Mouse (Mus musculus) bone marrow macrophage, adult 2 months (primary cell): ENCODE data around the gene Ahnak. TPM values are rescaled to one million over a fixed set of nuclear protein-coding genes. Genes with fewer than 3 reads are reported as not detected.

Source experiments
- H3K27ac ChIP-seq: 2 replicates; pipeline ENCODE4 v1.5.1; 2012; ENCODE audit warnings: low read depth, low read length; ENCODE audit not compliant: insufficient read depth
- H3K4me1 ChIP-seq: 2 replicates; pipeline ENCODE4 v1.6.1; 2012; ENCODE audit warnings: low read length; ENCODE audit not compliant: control insufficient read depth, insufficient read depth
- H3K4me3 ChIP-seq: 2 replicates; pipeline ENCODE4 v1.5.1; 2012; ENCODE audit warnings: mild to moderate bottlenecking, low read length, moderate library complexity; ENCODE audit not compliant: insufficient read depth
- CTCF ChIP-seq: IDR thresholded peaks from 2 replicates; pipeline ENCODE4 v1.5.1; 2012; ENCODE audit warnings: low read depth, mild to moderate bottlenecking, low read length, moderate library complexity
- POLR2A ChIP-seq: IDR thresholded peaks from 2 replicates; pipeline ENCODE4 v1.6.1; 2012; ENCODE audit warnings: mild to moderate bottlenecking, low read depth, low read length, borderline replicate concordance
- polyA plus RNA-seq: library from polyadenylated mRNA; stranded (reverse); fragments of >200 nt; gene quantifications from 2 replicates; pipeline ENCODE4 v1.2.4, GENCODE M21; 2012; ENCODE audit not compliant: missing spikeins, insufficient read depth, insufficient read length

Ahnak gene
- polyA plus RNA-seq, 1 experiment, result 513 TPM

DNA sequence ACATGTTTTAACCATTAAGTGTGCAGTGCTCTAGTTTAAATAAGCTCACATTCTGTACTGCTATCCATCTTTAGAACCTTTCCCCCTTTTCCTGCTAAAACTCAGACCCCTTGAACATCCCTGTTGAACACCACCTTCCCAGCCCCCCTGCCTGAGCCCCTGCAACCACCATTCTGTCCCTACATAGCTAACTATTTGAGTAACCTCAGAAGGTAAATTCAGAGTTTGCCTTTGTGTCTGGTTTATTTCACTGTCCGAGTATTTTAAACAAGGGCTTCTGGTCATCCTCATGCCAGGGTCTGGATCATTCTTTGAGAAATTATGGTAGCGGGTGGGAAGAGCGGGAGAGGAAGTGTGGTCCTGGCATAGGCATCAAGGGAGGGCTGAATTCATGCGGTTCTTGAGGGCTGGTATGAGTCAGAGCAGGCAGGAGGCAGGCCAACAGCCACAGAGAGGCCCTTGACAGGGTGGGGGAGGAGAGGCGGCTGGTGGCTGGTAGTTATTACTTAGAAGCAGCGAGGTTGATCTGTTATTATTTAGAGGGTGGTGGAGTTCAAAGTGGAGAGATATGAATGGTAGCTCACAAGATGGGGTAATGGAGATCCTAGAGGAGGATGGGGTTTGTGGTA is 63.8 kb downstream of the Ahnak start:
- TF ChIP-seq CTCF, result no peak
- no peak for TF ChIP-seq POLR2A
- Histone ChIP-seq H3K27ac (peak overlapping the region; percentile 94), H3K4me1 (peaks cover 60% of the 10 kb centered on the region), H3K4me3 (no peak overlapping the region)

DNA sequence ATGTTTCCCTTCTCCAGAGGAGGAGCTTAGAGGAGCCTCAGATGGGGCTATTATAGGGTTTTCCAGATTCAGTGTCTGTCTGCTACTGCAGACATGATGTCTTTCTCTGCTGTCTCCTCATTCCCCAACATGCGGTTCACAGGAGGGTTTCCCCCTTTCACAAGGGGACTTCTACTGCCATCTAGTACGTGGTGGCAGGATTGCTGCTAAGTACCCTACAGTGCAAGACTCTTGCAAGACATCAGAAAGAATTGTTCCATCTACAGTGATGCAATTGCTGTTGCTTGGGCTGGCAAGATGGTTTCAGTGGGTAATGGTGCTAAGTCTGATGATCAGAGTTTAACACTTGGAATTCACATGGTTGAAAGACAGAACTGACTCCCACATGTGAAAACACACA is 66.1 kb downstream of the Ahnak start:
- Histone ChIP-seq H3K27ac (peak overlapping the region; percentile 23; the same call in 1 of the 2 replicates), H3K4me1 (peaks cover 76% of the 10 kb centered on the region), H3K4me3 (no peak overlapping the region)
- TF ChIP-seq POLR2A (no peak), CTCF (no peak)

DNA sequence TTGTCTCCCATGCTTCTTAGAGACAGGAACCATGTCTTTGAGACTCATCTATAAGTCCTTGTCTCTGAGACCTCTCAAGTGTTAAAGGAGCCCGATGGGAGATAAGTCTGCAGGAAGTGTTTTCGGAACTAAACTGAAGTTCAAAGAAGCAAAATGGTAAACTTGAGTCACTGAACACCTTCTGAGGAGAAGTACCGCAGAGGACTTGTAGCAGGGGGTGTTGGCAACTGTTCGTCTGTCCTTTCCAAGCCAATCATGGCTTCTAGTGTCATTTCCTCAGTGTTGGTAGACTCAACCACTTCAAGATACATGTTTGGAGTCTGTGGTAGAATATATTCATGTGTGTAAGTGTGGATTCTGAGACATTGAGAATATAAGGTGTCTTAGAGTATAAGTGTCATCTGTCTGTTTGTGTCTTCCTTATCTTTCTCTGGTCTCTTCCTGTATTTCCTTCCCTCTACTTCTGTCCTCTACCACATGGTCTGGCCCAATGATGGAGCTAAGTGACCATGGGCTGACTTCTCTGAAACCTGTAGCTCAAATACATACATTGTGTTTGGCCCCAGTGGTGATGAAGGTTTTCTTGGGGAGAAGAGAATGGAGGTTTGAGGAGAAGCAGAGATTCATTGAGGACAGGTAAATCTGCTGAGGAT is 66.7 kb downstream of the Ahnak start:
- Histone ChIP-seq H3K27ac (peak overlapping the region; percentile 23; the same call in 1 of the 2 replicates), H3K4me1 (peaks cover 80% of the 10 kb centered on the region), H3K4me3 (no peak overlapping the region)
- TF ChIP-seq POLR2A (no peak), CTCF (no peak)

DNA sequence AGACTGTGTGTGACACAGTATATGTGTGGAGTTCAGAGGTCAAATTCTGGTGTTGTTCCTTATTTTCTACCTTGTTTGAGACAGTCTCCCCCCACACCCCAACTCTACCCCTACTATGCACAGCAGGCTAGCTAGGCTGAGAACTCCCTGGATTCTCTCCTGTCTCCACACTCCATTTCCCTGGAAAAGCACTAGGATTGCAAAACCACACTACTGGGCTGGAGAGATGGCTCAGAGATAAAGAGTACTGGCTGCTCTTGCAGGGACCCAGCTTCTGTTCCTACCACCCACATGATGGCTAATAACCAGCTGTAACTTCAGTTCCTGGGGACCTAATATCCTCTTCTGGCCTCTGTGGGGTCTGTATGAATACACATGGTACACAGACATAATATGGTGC is 68.6 kb downstream of the Ahnak start:
- TF ChIP-seq POLR2A (no peak), CTCF (no peak)
- H3K4me3 ChIP-seq, result no peak overlapping the region
- H3K27ac ChIP-seq, result peak overlapping the region; percentile 90
- peaks cover 86% of the 10 kb centered on the region for H3K4me1 ChIP-seq

DNA sequence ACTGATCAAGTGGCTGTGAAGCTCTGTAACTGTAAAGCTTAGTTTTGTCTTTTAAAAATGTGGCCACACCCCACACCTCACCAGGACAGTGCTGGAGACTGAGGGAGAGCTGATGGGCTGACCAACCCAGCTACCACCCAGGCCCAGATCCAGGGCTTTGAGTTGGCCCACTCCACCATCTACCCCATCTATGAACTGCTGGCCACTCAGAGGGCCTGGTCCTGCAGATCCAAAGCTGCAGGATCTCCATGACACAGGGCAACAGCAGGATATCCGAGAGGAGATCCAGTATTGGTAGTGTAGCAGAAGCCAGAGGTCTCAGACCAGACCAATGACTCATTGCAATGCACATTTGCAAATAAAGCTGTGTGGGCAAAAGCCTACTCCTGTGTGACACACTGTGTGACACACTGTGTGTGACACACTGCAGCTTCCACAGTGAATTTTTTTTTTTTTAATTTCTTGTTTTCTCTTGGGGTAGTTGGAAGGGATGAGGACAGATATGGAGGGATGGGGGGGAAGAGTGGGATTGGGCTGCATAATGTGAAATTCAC is 69.3 kb downstream of the Ahnak start:
- Histone ChIP-seq H3K4me3 (no peak overlapping the region), H3K4me1 (peaks cover 88% of the 10 kb centered on the region), H3K27ac (peak overlapping the region; percentile 90)
- TF ChIP-seq CTCF (no peak), POLR2A (no peak)

DNA sequence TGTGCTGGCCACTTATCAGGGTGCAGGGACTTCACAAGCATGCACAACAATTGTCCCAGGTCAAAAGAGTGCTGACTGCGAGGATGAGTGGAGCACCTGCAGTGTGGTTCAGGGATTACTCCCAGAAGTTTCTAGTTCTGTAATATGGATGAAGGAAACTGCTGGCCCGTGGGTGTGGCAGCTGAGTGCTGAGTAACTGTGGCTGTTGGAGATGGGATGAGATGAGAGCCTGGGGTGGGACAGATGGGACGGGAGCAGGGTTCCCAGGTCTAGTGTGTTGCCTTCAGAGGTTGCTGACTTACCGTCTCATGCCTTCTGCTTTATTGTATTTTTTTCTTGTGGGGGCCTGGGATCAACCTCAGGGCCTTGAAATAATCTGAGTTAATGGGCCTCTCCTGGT is 69.9 kb downstream of the Ahnak start:
- H3K27ac ChIP-seq, result peak overlapping the region; percentile 90
- no peak for TF ChIP-seq POLR2A
- no peak for TF ChIP-seq CTCF
- H3K4me1 ChIP-seq, result peaks cover 88% of the 10 kb centered on the region
- no peak overlapping the region for H3K4me3 ChIP-seq

DNA sequence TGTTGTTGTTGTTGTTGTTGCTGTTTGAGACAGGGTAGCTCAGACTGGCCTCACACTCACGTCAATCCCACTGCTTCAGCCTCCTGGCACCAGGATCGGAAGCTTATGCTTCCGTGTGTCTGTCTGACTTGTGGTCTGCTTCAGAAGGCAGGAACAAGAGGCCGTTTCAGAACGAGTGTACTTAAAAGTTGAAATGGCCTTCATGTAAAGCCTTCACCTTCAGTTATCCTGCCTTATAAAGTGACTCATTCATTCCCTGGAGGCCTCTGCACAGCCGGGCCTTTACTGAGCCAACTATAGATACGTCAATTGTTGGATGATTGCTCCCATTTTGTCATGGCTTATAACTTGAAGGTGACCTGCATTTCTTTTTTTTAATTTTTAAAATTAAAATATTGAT is 70.3 kb downstream of the Ahnak start:
- Histone ChIP-seq H3K27ac (peak overlapping the region; percentile 90), H3K4me1 (peaks cover 90% of the 10 kb centered on the region), H3K4me3 (no peak overlapping the region)
- TF ChIP-seq CTCF, result no peak
- TF ChIP-seq POLR2A, result no peak

DNA sequence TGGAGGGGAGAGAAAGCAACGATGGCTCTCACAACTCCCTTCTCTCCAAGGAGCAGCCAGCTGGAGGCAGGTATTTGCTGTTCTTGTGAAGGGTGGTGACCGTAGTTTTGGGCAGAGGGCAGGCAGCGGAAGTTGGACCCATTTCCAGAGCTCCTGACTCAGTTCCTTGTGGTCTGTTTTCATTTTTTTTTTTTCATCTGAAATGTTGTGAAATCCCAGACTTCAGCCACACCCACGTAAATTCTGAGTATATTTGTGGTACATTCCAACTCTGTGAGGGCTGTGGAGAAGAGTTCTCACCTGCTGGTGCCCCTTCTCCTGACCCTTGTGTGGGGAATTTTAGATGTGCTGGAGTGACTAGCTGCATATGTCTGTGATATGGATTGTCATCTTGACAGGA is 71.0 kb downstream of the Ahnak start:
- no peak overlapping the region for H3K4me3 ChIP-seq
- peaks cover 92% of the 10 kb centered on the region for H3K4me1 ChIP-seq
- H3K27ac ChIP-seq, result peak overlapping the region; percentile 90
- no peak for TF ChIP-seq CTCF
- no peak for TF ChIP-seq POLR2A

DNA sequence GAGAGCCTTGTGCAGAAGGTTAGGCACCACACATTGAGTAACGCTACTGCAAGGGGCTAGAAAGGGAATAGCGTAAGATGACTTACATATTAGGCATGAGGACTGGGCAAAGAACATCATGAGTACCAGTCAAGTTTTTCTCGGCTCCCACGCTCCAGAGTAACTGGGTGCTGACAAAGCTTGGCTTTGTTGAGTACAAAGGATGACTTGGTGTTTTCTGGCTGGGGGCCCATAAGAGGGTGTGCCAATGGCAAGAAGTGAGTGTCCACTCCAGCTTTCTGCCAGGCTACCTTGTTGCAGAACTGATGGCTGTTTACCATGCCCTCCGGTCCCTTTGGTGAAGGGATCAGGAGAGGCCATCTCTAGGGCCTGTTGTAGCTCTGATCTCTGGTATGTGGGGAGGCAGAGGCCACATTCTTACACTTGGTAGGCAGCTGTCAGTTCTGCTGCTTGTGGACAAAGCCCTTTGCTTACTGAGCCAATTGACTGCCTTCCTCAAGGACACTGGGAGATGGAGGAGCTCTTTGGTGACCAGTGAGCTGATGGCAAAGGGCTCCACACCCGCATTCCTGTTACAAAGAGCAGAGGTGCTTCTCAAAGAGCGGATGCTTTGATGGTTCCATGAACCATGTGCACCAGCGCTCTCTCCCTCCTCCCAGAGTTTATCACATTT is 72.3 kb downstream of the Ahnak start:
- no peak for TF ChIP-seq CTCF
- TF ChIP-seq POLR2A, result no peak
- Histone ChIP-seq H3K27ac (peak overlapping the region; percentile 88), H3K4me1 (peaks cover 91% of the 10 kb centered on the region), H3K4me3 (no peak overlapping the region)

DNA sequence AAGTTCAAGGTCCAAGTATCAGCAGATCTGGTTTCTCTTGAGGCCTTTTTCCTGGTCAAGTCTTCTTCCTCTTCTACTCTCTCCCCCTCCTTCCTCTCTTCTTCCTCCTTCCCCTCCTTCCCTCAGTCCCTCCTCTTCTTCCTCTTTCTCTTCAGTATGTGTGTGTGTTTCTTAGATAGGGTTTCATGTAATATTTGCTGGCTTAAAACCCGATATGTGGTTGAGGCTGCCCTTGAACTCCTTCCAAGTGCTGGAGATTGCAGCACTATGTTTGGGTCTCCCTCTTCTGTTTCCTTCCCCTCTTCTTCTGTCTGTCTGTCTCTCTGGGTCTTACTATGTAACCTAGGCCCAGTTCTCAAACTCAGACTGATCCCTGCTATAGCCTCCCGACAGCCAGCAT is 73.7 kb downstream of the Ahnak start:
- peaks cover 89% of the 10 kb centered on the region for H3K4me1 ChIP-seq
- H3K4me3 ChIP-seq, result no peak overlapping the region
- no peak for TF ChIP-seq POLR2A
- no peak for TF ChIP-seq CTCF
- H3K27ac ChIP-seq, result peak overlapping the region; percentile 88
